Mouse (Mus musculus): ENCODE measurements around the gene Retreg1. TPM values are rescaled to one million over a fixed set of nuclear protein-coding genes. Genes with fewer than 3 reads are reported as not detected.
A peak's percentile ranks its signal among the peaks of the same experiment; 100 is the strongest.

Retreg1 gene
- polyA plus RNA-seq, 1 experiment from 2014 or later: 37.8 TPM

DNA sequence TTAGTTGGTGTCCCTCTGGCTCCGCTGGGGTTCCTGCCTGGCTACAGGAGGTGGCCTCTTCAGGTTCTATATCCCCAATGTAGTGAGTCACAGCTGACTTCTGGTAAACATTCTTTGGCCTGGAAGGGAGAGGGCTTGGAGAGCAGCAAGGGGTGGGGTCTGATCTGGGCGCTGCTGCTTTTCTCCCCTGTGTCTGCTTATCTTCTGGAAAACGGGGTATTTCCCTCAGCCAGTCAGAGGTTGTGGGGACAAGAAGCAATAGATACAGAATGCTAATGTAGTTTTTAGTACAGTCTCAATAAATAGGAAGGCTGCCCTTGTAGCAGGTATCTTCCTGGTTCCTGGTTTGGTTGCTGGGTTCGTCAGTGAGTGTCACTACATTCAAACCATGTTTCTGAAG, 108.1 kb downstream of the Retreg1 start:
- Histone ChIP-seq H3K36me3 (ENCODE audit: control insufficient read depth, insufficient read depth) (no peaks in the 10 kb centered on the region), H3K9ac (ENCODE audit: low read depth, low read length) (no peak overlapping the region), H3K27ac (ENCODE audit: low read depth, low read length) (no peak overlapping the region), H3K27me3 (replicated peaks; ENCODE audit: control insufficient read depth, insufficient read depth, low read length) (no peaks in the 10 kb centered on the region), H3K9me3 (ENCODE audit: control insufficient read depth) (no peaks in the 10 kb centered on the region), H3K4me1 (replicated peaks; ENCODE audit: control insufficient read depth, insufficient read depth, low read length) (no peaks in the 10 kb centered on the region), H3K4me2 (replicated peaks; ENCODE audit: low read depth) (no peak overlapping the region), H3K4me3 (ENCODE audit: low read depth, low read length) (no peak overlapping the region)
- 0 out of 2 replicates have a peak, but pooled peaks have one; percentile 10 for ATAC-seq
- 48% methylated on average over 4 of the region's 4 CpGs for WGBS
- no peak for TF ChIP-seq CTCF (IDR thresholded peaks at IDR 0.05; ENCODE audit: low read depth)

DNA sequence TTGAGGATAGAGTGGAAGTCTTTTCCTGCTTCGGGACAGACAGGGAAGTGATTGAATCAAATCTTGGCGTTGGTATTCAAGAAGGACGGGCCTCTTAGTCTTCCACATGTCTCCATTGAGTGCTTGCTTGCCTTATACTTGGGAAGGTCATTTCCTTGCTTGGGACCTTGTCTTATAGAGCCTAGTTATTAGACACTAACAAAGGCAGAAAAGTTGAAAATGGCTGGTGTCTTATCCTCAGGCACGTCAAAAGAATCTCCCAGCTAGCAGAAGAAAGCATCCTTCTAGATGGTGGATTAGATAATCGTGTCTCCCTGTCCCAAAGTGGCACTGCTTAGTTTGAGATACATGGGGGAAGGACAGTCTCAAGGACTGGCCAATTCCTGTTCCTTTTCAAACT, 113.0 kb downstream of the Retreg1 start:
- H3K36me3 ChIP-seq (ENCODE audit: control insufficient read depth, insufficient read depth): no peaks in the 10 kb centered on the region
- 70% methylated on average over 5 of the region's 5 CpGs for WGBS
- no peak overlapping the region for H3K27ac ChIP-seq (ENCODE audit: low read depth, low read length)
- H3K9me3 ChIP-seq (ENCODE audit: control insufficient read depth): no peaks in the 10 kb centered on the region
- no peak for ATAC-seq
- no peaks in the 10 kb centered on the region for H3K4me1 ChIP-seq (replicated peaks; ENCODE audit: control insufficient read depth, insufficient read depth, low read length)
- H3K4me2 ChIP-seq (replicated peaks; ENCODE audit: low read depth): no peak overlapping the region
- no peak overlapping the region for H3K9ac ChIP-seq (ENCODE audit: low read depth, low read length)
- TF ChIP-seq CTCF (IDR thresholded peaks at IDR 0.05; ENCODE audit: low read depth): no peak
- no peaks in the 10 kb centered on the region for H3K27me3 ChIP-seq (replicated peaks; ENCODE audit: control insufficient read depth, insufficient read depth, low read length)
- H3K4me3 ChIP-seq (ENCODE audit: low read depth, low read length): no peak overlapping the region

GRCm38 (mm10) chr15:25956422-25957117, 113.6 kb downstream of the Retreg1 start:
- WGBS: 62% methylated on average over 11 of the region's 11 CpGs
- no peaks in the 10 kb centered on the region for H3K4me1 ChIP-seq (replicated peaks; ENCODE audit: control insufficient read depth, insufficient read depth, low read length)
- H3K27ac ChIP-seq (ENCODE audit: low read depth, low read length): no peak overlapping the region
- no peak for TF ChIP-seq CTCF (IDR thresholded peaks at IDR 0.05; ENCODE audit: low read depth)
- no peak overlapping the region for H3K9ac ChIP-seq (ENCODE audit: low read depth, low read length)
- no peak overlapping the region for H3K4me3 ChIP-seq (ENCODE audit: low read depth, low read length)
- H3K36me3 ChIP-seq (ENCODE audit: control insufficient read depth, insufficient read depth): no peaks in the 10 kb centered on the region
- no peak overlapping the region for H3K4me2 ChIP-seq (replicated peaks; ENCODE audit: low read depth)
- ATAC-seq: no peak
- H3K9me3 ChIP-seq (ENCODE audit: control insufficient read depth): no peaks in the 10 kb centered on the region
- H3K27me3 ChIP-seq (replicated peaks; ENCODE audit: control insufficient read depth, insufficient read depth, low read length): no peaks in the 10 kb centered on the region

DNA sequence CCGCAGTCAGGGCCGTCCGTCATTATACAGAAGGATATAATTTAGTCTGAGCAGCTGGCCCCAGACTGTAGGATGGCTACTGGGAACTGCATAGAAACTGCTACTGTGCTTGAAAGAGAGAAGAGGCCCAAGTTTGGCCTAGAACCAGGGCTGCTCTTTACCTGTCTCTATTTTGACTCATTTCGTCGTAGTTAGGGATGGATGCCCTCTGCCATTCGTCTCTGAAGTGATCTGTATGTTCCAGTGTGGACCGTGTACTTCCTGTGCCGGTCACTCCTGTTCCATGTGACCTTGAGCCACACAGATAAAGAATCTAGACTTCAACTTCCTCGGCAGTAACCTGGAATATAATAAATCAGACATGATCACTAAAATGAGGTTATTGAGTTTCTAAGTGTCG, 114.7 kb downstream of the Retreg1 start:
- Histone ChIP-seq H3K36me3 (ENCODE audit: control insufficient read depth, insufficient read depth) (no peaks in the 10 kb centered on the region), H3K9me3 (ENCODE audit: control insufficient read depth) (no peaks in the 10 kb centered on the region), H3K4me1 (replicated peaks; ENCODE audit: control insufficient read depth, insufficient read depth, low read length) (no peaks in the 10 kb centered on the region), H3K27me3 (replicated peaks; ENCODE audit: control insufficient read depth, insufficient read depth, low read length) (no peaks in the 10 kb centered on the region), H3K27ac (ENCODE audit: low read depth, low read length) (no peak overlapping the region), H3K9ac (ENCODE audit: low read depth, low read length) (no peak overlapping the region), H3K4me3 (ENCODE audit: low read depth, low read length) (no peak overlapping the region), H3K4me2 (replicated peaks; ENCODE audit: low read depth) (no peak overlapping the region)
- 0 out of 2 replicates have a peak, but pooled peaks have one; percentile 29 for ATAC-seq
- 60% methylated on average over 10 of the region's 10 CpGs for WGBS
- no peak for TF ChIP-seq CTCF (IDR thresholded peaks at IDR 0.05; ENCODE audit: low read depth)

DNA sequence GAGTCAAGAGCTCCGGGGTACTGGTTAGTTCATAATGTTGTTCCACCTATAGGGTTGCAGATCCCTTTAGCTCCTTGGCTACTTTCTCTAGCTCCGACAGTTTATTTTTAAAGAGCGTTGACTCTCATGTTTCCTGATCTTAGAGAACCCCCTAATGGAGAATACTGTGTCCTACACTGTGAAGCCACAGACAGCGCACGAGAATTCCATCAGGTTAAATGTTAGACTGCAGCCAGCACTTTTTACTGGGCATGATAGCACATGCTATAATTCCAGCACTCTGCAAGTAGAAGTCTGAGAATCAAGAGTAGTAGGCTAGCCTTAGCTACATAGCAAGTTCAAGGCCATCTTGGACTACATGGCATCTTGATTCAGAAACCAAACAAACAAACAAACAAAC, 116.4 kb downstream of the Retreg1 start:
- ATAC-seq: peak; percentile 72
- no peak overlapping the region for H3K4me3 ChIP-seq (ENCODE audit: low read depth, low read length)
- no peak overlapping the region for H3K4me2 ChIP-seq (replicated peaks; ENCODE audit: low read depth)
- no peaks in the 10 kb centered on the region for H3K27me3 ChIP-seq (replicated peaks; ENCODE audit: control insufficient read depth, insufficient read depth, low read length)
- WGBS: 28% methylated on average over 5 of the region's 5 CpGs
- no peak overlapping the region for H3K9ac ChIP-seq (ENCODE audit: low read depth, low read length)
- no peaks in the 10 kb centered on the region for H3K36me3 ChIP-seq (ENCODE audit: control insufficient read depth, insufficient read depth)
- H3K9me3 ChIP-seq (ENCODE audit: control insufficient read depth): no peaks in the 10 kb centered on the region
- TF ChIP-seq CTCF (IDR thresholded peaks at IDR 0.05; ENCODE audit: low read depth): peak; percentile 77
- no peak overlapping the region for H3K27ac ChIP-seq (ENCODE audit: low read depth, low read length)
- H3K4me1 ChIP-seq (replicated peaks; ENCODE audit: control insufficient read depth, insufficient read depth, low read length): no peaks in the 10 kb centered on the region

DNA sequence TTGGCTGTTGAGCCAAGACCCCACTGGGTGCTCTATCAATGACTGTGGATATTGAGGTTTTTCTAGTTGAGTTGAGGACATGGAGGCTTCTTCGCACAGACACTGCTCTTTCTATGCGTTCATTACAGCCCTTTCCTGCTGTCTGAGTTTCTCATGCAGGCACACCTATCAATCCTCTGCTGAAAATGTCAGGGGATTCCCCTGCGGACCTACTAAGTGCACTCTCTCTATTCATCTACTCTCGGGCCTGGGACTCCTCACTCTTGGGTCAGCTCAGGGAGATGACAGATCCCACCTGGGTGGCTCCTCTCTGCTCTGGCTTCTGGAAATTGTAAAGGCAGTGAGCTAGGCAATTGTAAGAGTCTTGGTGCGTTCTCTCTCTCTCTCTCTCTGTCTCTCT, 117.3 kb downstream of the Retreg1 start:
- no peak for TF ChIP-seq CTCF (IDR thresholded peaks at IDR 0.05; ENCODE audit: low read depth)
- 80% methylated on average over 5 of the region's 5 CpGs for WGBS

More for the DNA sequence above, 117.3 kb downstream of the Retreg1 start:
- Histone ChIP-seq H3K27ac (ENCODE audit: low read depth, low read length) (no peak overlapping the region), H3K4me3 (ENCODE audit: low read depth, low read length) (no peak overlapping the region), H3K4me2 (replicated peaks; ENCODE audit: low read depth) (no peak overlapping the region), H3K27me3 (replicated peaks; ENCODE audit: control insufficient read depth, insufficient read depth, low read length) (no peaks in the 10 kb centered on the region), H3K4me1 (replicated peaks; ENCODE audit: control insufficient read depth, insufficient read depth, low read length) (no peaks in the 10 kb centered on the region), H3K36me3 (ENCODE audit: control insufficient read depth, insufficient read depth) (no peaks in the 10 kb centered on the region), H3K9ac (ENCODE audit: low read depth, low read length) (no peak overlapping the region), H3K9me3 (ENCODE audit: control insufficient read depth) (no peaks in the 10 kb centered on the region)
- no peak for ATAC-seq
